In the genomic region with DNA sequence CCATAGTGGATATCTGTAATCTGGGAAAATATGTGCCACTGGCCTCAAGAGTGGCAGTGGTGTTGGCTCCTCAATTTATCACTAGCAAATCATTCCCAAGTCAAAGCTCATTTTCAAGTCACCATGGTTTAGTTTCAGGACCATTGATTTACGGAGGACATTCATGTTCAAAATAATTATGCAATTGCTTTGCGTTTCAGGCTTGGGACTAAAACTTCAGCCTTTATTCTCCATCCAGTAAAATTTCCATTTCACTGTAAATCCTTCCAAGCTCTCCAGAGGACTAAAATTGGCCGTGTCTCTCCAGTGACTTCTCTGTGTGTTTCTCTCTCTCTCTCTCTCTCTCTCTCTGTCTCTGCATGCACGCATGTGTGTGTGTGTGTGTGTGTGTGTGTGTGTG, we compare ENCODE assay signal across 17 mouse cellular contexts.
DNase-seq lines count a peak whose midpoint lies in the region; ATAC-seq and TF ChIP-seq lines count a peak whose summit lies in the region.
"Had no signal": no experiment of that assay in that cellular context is flagged by ENCODE, and none has a peak within 500 bp of the region (broad histone marks: within the 10 kb centered on the region; RNA-seq: fewer than 3 reads in every experiment).

No protein-coding gene starts in this region.

- no peak for TF ChIP-seq EP300 in heart, postnatal 0 days (IDR thresholded peaks at IDR 0.05; ENCODE audit: low read depth)

- H3K27ac ChIP-seq in heart, postnatal 0 days (ENCODE audit: low read depth) = peak overlapping the region; percentile 15; the same call in 1 of the 2 replicates
- H3K27ac ChIP-seq in liver, adult 2 months (replicated peaks; ENCODE audit: insufficient read depth, low read depth, low read length) = peak overlapping the region; percentile 69
- no peak overlapping the region for H3K27ac ChIP-seq in liver, embryonic 11.5 days (ENCODE audit: low read depth, low read length)
- H3K27ac ChIP-seq in intestine, embryonic 16.5 days (ENCODE audit: low read length) = no peak overlapping the region
- H3K27ac ChIP-seq: embryonic facial prominence, embryonic 13.5 days; forebrain, embryonic 13.5 days; heart, embryonic 10.5 days; hindbrain, embryonic 15.5 days had no signal

- no peaks in the 10 kb centered on the region for H3K4me1 ChIP-seq in heart, postnatal 0 days (ENCODE audit: control insufficient read depth, insufficient read depth)
- H3K4me1 ChIP-seq in liver, adult 2 months (ENCODE audit: control insufficient read depth, insufficient read depth, low read length) = peaks cover 11% of the 10 kb centered on the region
- no peaks in the 10 kb centered on the region for H3K4me1 ChIP-seq in liver, embryonic 11.5 days (replicated peaks; ENCODE audit: control insufficient read depth, insufficient read depth, low read length)
- no peaks in the 10 kb centered on the region for H3K4me1 ChIP-seq in intestine, embryonic 16.5 days (ENCODE audit: control insufficient read depth, insufficient read depth, low read length)
- H3K4me1 ChIP-seq: embryonic facial prominence, embryonic 13.5 days; forebrain, embryonic 13.5 days; heart, embryonic 10.5 days; hindbrain, embryonic 15.5 days had no signal

- H3K4me2 ChIP-seq in heart, postnatal 0 days (ENCODE audit: low read depth, low read length) = no peak overlapping the region
- H3K4me2 ChIP-seq in liver, embryonic 11.5 days = no peak overlapping the region
- no peak overlapping the region for H3K4me2 ChIP-seq in intestine, embryonic 16.5 days (ENCODE audit: low read depth, low read length)
- H3K4me2 ChIP-seq: embryonic facial prominence, embryonic 13.5 days; forebrain, embryonic 13.5 days; hindbrain, embryonic 15.5 days had no signal

- peak; percentile 22 for DNase-seq in gastrocnemius, adult 18-20 months (ENCODE audit: low spot score)
- no peak for DNase-seq in gastrocnemius, postnatal 14 days
- DNase-seq in heart, postnatal 0 days (ENCODE audit: low spot score) = no peak
- no peak for DNase-seq in heart, postnatal 14 days
- peak; percentile 79 for DNase-seq in liver, adult 2 months (ENCODE audit: extremely low read depth, low read depth, low spot score)
- DNase-seq in liver, embryonic 11.5 days (ENCODE audit: low spot score) = no peak
- DNase-seq: cerebellum, adult 11 months; cerebellum, adult 8-10 months; cerebellum, postnatal 25 days; forebrain, postnatal 0 days; gastrocnemius, postnatal 10 days had no signal

- intact Hi-C loops in gastrocnemius, postnatal 14 days (cut with DNase I; ENCODE audit: low total_unique reads) = no loop called here
- intact Hi-C loops in heart, postnatal 14 days (cut with DNase I) = no loop called here

- no peaks in the 10 kb centered on the region for H3K79me2 ChIP-seq in liver, adult 2 months (ENCODE audit: control insufficient read depth, insufficient read depth, low read length)

- H3K27me3 ChIP-seq in heart, postnatal 0 days (ENCODE audit: control insufficient read depth, insufficient read depth, low read length) = no peaks in the 10 kb centered on the region
- no peaks in the 10 kb centered on the region for H3K27me3 ChIP-seq in liver, adult 2 months (ENCODE audit: control insufficient read depth, insufficient read depth, low read length)
- H3K27me3 ChIP-seq in liver, embryonic 11.5 days (replicated peaks; ENCODE audit: control insufficient read depth, insufficient read depth, low read length) = no peaks in the 10 kb centered on the region
- no peaks in the 10 kb centered on the region for H3K27me3 ChIP-seq in intestine, embryonic 16.5 days (replicated peaks; ENCODE audit: control insufficient read depth, insufficient read depth, low read length)
- H3K27me3 ChIP-seq: embryonic facial prominence, embryonic 13.5 days; forebrain, embryonic 13.5 days; hindbrain, embryonic 15.5 days had no signal

- TF ChIP-seq CTCF in heart, postnatal 0 days (IDR thresholded peaks at IDR 0.05; ENCODE audit: low read depth) = no peak
- TF ChIP-seq CTCF in liver, adult 2 months (IDR thresholded peaks at IDR 0.05; ENCODE audit: low read depth, low read length) = no peak

- no peak overlapping the region for H3K4me3 ChIP-seq in heart, postnatal 0 days (ENCODE audit: low read depth, low read length)
- H3K4me3 ChIP-seq in liver, adult 2 months (ENCODE audit: insufficient read depth, low read depth, low read length) = no peak overlapping the region
- H3K4me3 ChIP-seq in liver, embryonic 11.5 days (ENCODE audit: low read depth, low read length) = no peak overlapping the region
- H3K4me3 ChIP-seq in intestine, embryonic 16.5 days (ENCODE audit: low read length) = no peak overlapping the region
- H3K4me3 ChIP-seq: embryonic facial prominence, embryonic 13.5 days; forebrain, embryonic 13.5 days; heart, embryonic 10.5 days; hindbrain, embryonic 15.5 days had no signal

- ATAC-seq in heart, postnatal 0 days (ENCODE audit: insufficient read depth, low read depth) = no peak
- ATAC-seq in liver, embryonic 11.5 days (replicated peaks; ENCODE audit: low FRiP score) = no peak
- no peak for ATAC-seq in intestine, embryonic 16.5 days
- ATAC-seq: forebrain, embryonic 13.5 days; forebrain, postnatal 0 days; intestine, postnatal 0 days had no signal

- H3K9ac ChIP-seq in heart, postnatal 0 days (replicated peaks; ENCODE audit: low read depth, low read length) = no peak overlapping the region
- no peak overlapping the region for H3K9ac ChIP-seq in liver, adult 2 months (ENCODE audit: low read depth, low read length)
- no peak overlapping the region for H3K9ac ChIP-seq in liver, embryonic 11.5 days (ENCODE audit: low read depth, low read length)
- no peak overlapping the region for H3K9ac ChIP-seq in intestine, embryonic 16.5 days (ENCODE audit: low read depth, low read length)
- H3K9ac ChIP-seq: embryonic facial prominence, embryonic 13.5 days; forebrain, embryonic 13.5 days; forebrain, postnatal 0 days; hindbrain, embryonic 15.5 days had no signal

- no peaks in the 10 kb centered on the region for H3K36me3 ChIP-seq in heart, postnatal 0 days (replicated peaks; ENCODE audit: control insufficient read depth, insufficient read depth, low read length)
- no peaks in the 10 kb centered on the region for H3K36me3 ChIP-seq in liver, adult 2 months (ENCODE audit: control insufficient read depth, insufficient read depth, low read length)
- no peaks in the 10 kb centered on the region for H3K36me3 ChIP-seq in liver, embryonic 11.5 days (ENCODE audit: control insufficient read depth, insufficient read depth, low read length)
- H3K36me3 ChIP-seq in intestine, embryonic 16.5 days (ENCODE audit: control insufficient read depth, insufficient read depth, low read length) = no peaks in the 10 kb centered on the region
- H3K36me3 ChIP-seq: embryonic facial prominence, embryonic 13.5 days; heart, embryonic 10.5 days; hindbrain, embryonic 15.5 days had no signal

- WGBS in heart, postnatal 0 days = 82% methylated on average over 4 of the region's 4 CpGs
- 19% methylated on average over 3 of the region's 4 CpGs for WGBS in liver, adult 2 months
- 80% methylated on average over 4 of the region's 4 CpGs for WGBS in liver, embryonic 11.5 days
- WGBS in intestine, embryonic 16.5 days = 82% methylated on average over 4 of the region's 4 CpGs

- H3K9me3 ChIP-seq in heart, postnatal 0 days (replicated peaks; ENCODE audit: control insufficient read depth, low read length) = no peaks in the 10 kb centered on the region
- no peaks in the 10 kb centered on the region for H3K9me3 ChIP-seq in liver, embryonic 11.5 days (ENCODE audit: control insufficient read depth, low read length)
- no peaks in the 10 kb centered on the region for H3K9me3 ChIP-seq in intestine, embryonic 16.5 days (ENCODE audit: control insufficient read depth, low read length)
- H3K9me3 ChIP-seq: embryonic facial prominence, embryonic 13.5 days; forebrain, embryonic 13.5 days; heart, embryonic 10.5 days; hindbrain, embryonic 15.5 days had no signal

- TF ChIP-seq POLR2A in liver, adult 2 months (IDR thresholded peaks at IDR 0.05; ENCODE audit: extremely low read depth, insufficient read depth, low read length) = no peak

Comparison
In these comparisons a context has a peak if more than half of its experiments do, and no peak if none do; other contexts are left out.
1. DNase-seq: peak in gastrocnemius, adult 18-20 months (single experiment) and liver, adult 2 months (single experiment); none in gastrocnemius, postnatal 14 days (single experiment), heart, postnatal 0 days (single experiment), heart, postnatal 14 days (0 of 2) and liver, embryonic 11.5 days (single experiment).
2. H3K27ac ChIP-seq: peak in heart, postnatal 0 days (single experiment) and liver, adult 2 months (single experiment); none in liver, embryonic 11.5 days (single experiment) and intestine, embryonic 16.5 days (single experiment).